ENCODE assay signal across 8 mouse cellular contexts in genomic region chr2:163601712-163602100, GRCm38 (mm10). TPM values are rescaled to one million over a fixed set of nuclear protein-coding genes. Genes with fewer than 3 reads are reported as not detected.
DNase-seq lines count a peak whose midpoint lies in the region; ATAC-seq and TF ChIP-seq lines count a peak whose summit lies in the region.

No protein-coding gene starts in this region.

- no peak for ATAC-seq in embryonic facial prominence, embryonic 13.5 days (ENCODE audit: insufficient number of reproducible peaks, insufficient read depth, low FRiP score, low TSS enrichment, low read depth)
- no peak; the same call in 1 of the 2 replicates for ATAC-seq in intestine, embryonic 14.5 days (replicated peaks; ENCODE audit: low FRiP score, low TSS enrichment, low read depth)

- no peak for TF ChIP-seq CTCF in left cerebral cortex, adult 2 months (IDR thresholded peaks at IDR 0.05)

- no peak for DNase-seq in left cerebral cortex, adult 2 months (ENCODE audit: extremely low spot score in 1 of 2, low spot score in 2 of 2)
- DNase-seq in left cerebral cortex, adult 8-10 months (ENCODE audit: low spot score in 2 of 2), result no peak
- no peak for DNase-seq in intestine, embryonic 14.5 days (ENCODE audit: low spot score)
- peak; percentile 31 for DNase-seq in naive thymus-derived CD4-positive, alpha-beta T cell, adult 2 months (ENCODE audit: low read depth)
- DNase-seq in urinary bladder, postnatal 36 days (ENCODE audit: low spot score in 2 of 2), result no peak
- DNase-seq in Muller cell, postnatal 12 days (ENCODE audit: inconsistent ontology term), result no peak
- no peak for DNase-seq in T-cell, adult 2 months (ENCODE audit: low spot score)

- no peaks in the 10 kb centered on the region for H3K9me3 ChIP-seq in embryonic facial prominence, embryonic 13.5 days
- no peaks in the 10 kb centered on the region for H3K9me3 ChIP-seq in intestine, embryonic 14.5 days (ENCODE audit: control insufficient read depth, low read length)

- H3K27ac ChIP-seq in left cerebral cortex, adult 2 months, result peak overlapping the region; percentile 94
- H3K27ac ChIP-seq in embryonic facial prominence, embryonic 13.5 days, result no peak overlapping the region
- no peak overlapping the region for H3K27ac ChIP-seq in intestine, embryonic 14.5 days (ENCODE audit: low read depth)

- intact Hi-C loops in left cerebral cortex, adult 2 months (cut with DNase I), result no loop called here

- no peaks in the 10 kb centered on the region for H3K36me3 ChIP-seq in embryonic facial prominence, embryonic 13.5 days
- no peaks in the 10 kb centered on the region for H3K36me3 ChIP-seq in intestine, embryonic 14.5 days (ENCODE audit: control insufficient read depth, insufficient read depth, low read length)

- WGBS in embryonic facial prominence, embryonic 13.5 days, result 77% methylated on average over 7 of the region's 7 CpGs
- WGBS in intestine, embryonic 14.5 days, result 75% methylated on average over 7 of the region's 7 CpGs

- H3K4me2 ChIP-seq in embryonic facial prominence, embryonic 13.5 days, result peak overlapping the region; percentile 97
- H3K4me2 ChIP-seq in intestine, embryonic 14.5 days (ENCODE audit: low read length), result peak overlapping the region; percentile 95

- peaks cover 13% of the 10 kb centered on the region for H3K4me1 ChIP-seq in embryonic facial prominence, embryonic 13.5 days
- peaks cover 10% of the 10 kb centered on the region; the same call in 1 of the 2 replicates for H3K4me1 ChIP-seq in intestine, embryonic 14.5 days (replicated peaks; ENCODE audit: control insufficient read depth, insufficient read depth, low read length)

- H3K27me3 ChIP-seq in embryonic facial prominence, embryonic 13.5 days, result no peaks in the 10 kb centered on the region
- H3K27me3 ChIP-seq in intestine, embryonic 14.5 days (replicated peaks; ENCODE audit: control insufficient read depth, insufficient read depth, low read length), result no peaks in the 10 kb centered on the region

- peak overlapping the region; percentile 84 for H3K4me3 ChIP-seq in left cerebral cortex, adult 2 months
- peak overlapping the region; percentile 95 for H3K4me3 ChIP-seq in embryonic facial prominence, embryonic 13.5 days
- H3K4me3 ChIP-seq in intestine, embryonic 14.5 days (ENCODE audit: low read depth, low read length), result peak overlapping the region; percentile 75

- peak overlapping the region; percentile 95 for H3K9ac ChIP-seq in embryonic facial prominence, embryonic 13.5 days
- H3K9ac ChIP-seq in intestine, embryonic 14.5 days (ENCODE audit: low read length), result 0 out of 2 replicates have a peak overlapping the region, but pooled peaks have one; percentile 2

RNA-seq across cellular contexts. Expression of gene Ttpal, which starts 0.4 kb away (rescaled TPM):
- 10 to 100 TPM; 69.9 to 81.2 TPM for total RNA-seq in left cerebral cortex, adult 2 months (2021)
- total RNA-seq in left cerebral cortex, adult 8-10 months (2022), result 10 to 100 TPM; 53.4 to 61.2 (median 59.0) TPM
- 41.4 and 42.3 TPM in 2 replicates for polyA plus RNA-seq in embryonic facial prominence, embryonic 13.5 days (2015; fragmentation: Nextera tagmentation; extraction: Ambion mirVana)
- polyA plus RNA-seq in intestine, embryonic 14.5 days (2014; fragmentation: Nextera tagmentation; extraction: Ambion mirVana), result 40.6 and 40.8 TPM in 2 replicates

RNA-seq across cellular contexts. Expression of gene Serinc3, which starts 43.2 kb away (rescaled TPM):
- total RNA-seq in left cerebral cortex, adult 2 months (2021), result 100 to 1,000 TPM; 213 to 234 TPM
- 100 to 1,000 TPM; 225 to 241 (median 233) TPM for total RNA-seq in left cerebral cortex, adult 8-10 months (2022)
- polyA plus RNA-seq in embryonic facial prominence, embryonic 13.5 days (2015; fragmentation: Nextera tagmentation; extraction: Ambion mirVana), result 26.4 and 35.6 TPM in 2 replicates
- 54.3 and 60.7 TPM in 2 replicates for polyA plus RNA-seq in intestine, embryonic 14.5 days (2014; fragmentation: Nextera tagmentation; extraction: Ambion mirVana)

RNA-seq across cellular contexts. Expression of gene Pkig, which starts 56.5 kb away (rescaled TPM):
- 100 to 1,000 TPM; 126 to 129 TPM for total RNA-seq in left cerebral cortex, adult 2 months (2021)
- total RNA-seq in left cerebral cortex, adult 8-10 months (2022), result 100 to 1,000 TPM; 112 to 128 (median 121) TPM
- 105 and 113 TPM in 2 replicates for polyA plus RNA-seq in embryonic facial prominence, embryonic 13.5 days (2015; fragmentation: Nextera tagmentation; extraction: Ambion mirVana)
- 130 and 131 TPM in 2 replicates for polyA plus RNA-seq in intestine, embryonic 14.5 days (2014; fragmentation: Nextera tagmentation; extraction: Ambion mirVana)
